Mouse (Mus musculus) kidney, embryonic 14.5 days (tissue): ENCODE measurements around the gene Gm12184. TPM values are rescaled to one million over a fixed set of nuclear protein-coding genes. Genes with fewer than 3 reads are reported as not detected.
A peak's percentile ranks its signal among the peaks of the same experiment; 100 is the strongest.

Experiments used
- ATAC-seq: fragments of 200-750 bp; cut with Nextera tagmentation; 2 replicates; pipeline ENCODE4 v1.8.0; 2017; ENCODE audit warnings: moderate number of reproducible peaks, mild to moderate bottlenecking, moderate TSS enrichment, moderate library complexity; ENCODE audit not compliant: low FRiP score, low TSS enrichment
- H3K27ac ChIP-seq: fragments of 300-500 bp; sonication (generic); 2 replicates; pipeline ENCODE4 v1.5.1; 2014; ENCODE audit warnings: low read depth, mild to moderate bottlenecking, low read length, moderate library complexity, mixed read lengths
- H3K27me3 ChIP-seq: fragments of 300-500 bp; sonication (generic); 2 replicates; pipeline ENCODE4 v1.6.1; 2014; ENCODE audit warnings: mild to moderate bottlenecking, low read length; ENCODE audit not compliant: control insufficient read depth, insufficient read depth
- H3K36me3 ChIP-seq: fragments of 300-500 bp; sonication (generic); 2 replicates; pipeline ENCODE4 v1.6.1; 2014; ENCODE audit warnings: low read length, mixed read lengths; ENCODE audit not compliant: control insufficient read depth, insufficient read depth
- H3K4me1 ChIP-seq: fragments of 300-500 bp; sonication (generic); 2 replicates; pipeline ENCODE4 v1.6.1; 2014; ENCODE audit warnings: low read length, mixed read lengths; ENCODE audit not compliant: control insufficient read depth, insufficient read depth
- H3K4me2 ChIP-seq: fragments of 300-500 bp; sonication (generic); replicated peaks from 2 replicates; pipeline ENCODE4 v1.6.1; 2014; ENCODE audit warnings: low read depth, mild to moderate bottlenecking, low read length
- H3K4me3 ChIP-seq: fragments of 300-500 bp; sonication (generic); 2 replicates; pipeline ENCODE4 v1.5.1; 2014; ENCODE audit warnings: mild to moderate bottlenecking, low read length
- H3K9ac ChIP-seq: fragments of 300-500 bp; sonication (generic); 2 replicates; pipeline ENCODE4 v1.6.1; 2014; ENCODE audit warnings: low read depth, mild to moderate bottlenecking, low read length, moderate library complexity
- H3K9me3 ChIP-seq: fragments of 300-500 bp; sonication (generic); 2 replicates; pipeline ENCODE4 v1.6.1; 2016; ENCODE audit warnings: low read length; ENCODE audit not compliant: control insufficient read depth
- WGBS: fragments of 180-500 bp; shearing (Covaris S2); extraction: QIAGEN DNeasy Blood & Tissue Kit; methylation state at CpG from one replicate; pipeline ENCODE4 v1.1.7; 2014; 5-methylcytosine and 5-hydroxymethylcytosine counted together
- polyA plus RNA-seq: library from polyadenylated mRNA; unstranded; fragments of >200 nt; fragmentation: Nextera tagmentation; extraction: Ambion mirVana; gene quantifications from 2 replicates; pipeline ENCODE4 v1.2.1, GENCODE M21; 2014

The Gm12184 gene
- polyA plus RNA-seq, 1 experiment from 2014 or later = 7.6 TPM

GRCm38 (mm10) chr11:48813782-48814181, 12.7 kb downstream of the Gm12184 start:
- H3K4me1 ChIP-seq = peaks cover 16% of the 10 kb centered on the region
- no peak overlapping the region for H3K4me3 ChIP-seq
- no peaks in the 10 kb centered on the region for H3K9me3 ChIP-seq
- peaks cover 57% of the 10 kb centered on the region for H3K36me3 ChIP-seq
- H3K27me3 ChIP-seq = no peaks in the 10 kb centered on the region
- no peak overlapping the region for H3K27ac ChIP-seq
- H3K9ac ChIP-seq = no peak overlapping the region
- no peak for ATAC-seq
- H3K4me2 ChIP-seq = no peak overlapping the region

- H3K9ac ChIP-seq = no peak overlapping the region
- no peak for ATAC-seq
- peaks cover 91% of the 10 kb centered on the region for H3K36me3 ChIP-seq
- no peak overlapping the region for H3K4me2 ChIP-seq
- H3K4me1 ChIP-seq = peaks cover 8% of the 10 kb centered on the region; the same call in 1 of the 2 replicates
- no peaks in the 10 kb centered on the region for H3K9me3 ChIP-seq
- H3K27me3 ChIP-seq = no peaks in the 10 kb centered on the region
- H3K27ac ChIP-seq = no peak overlapping the region
- H3K4me3 ChIP-seq = no peak overlapping the region
- WGBS = 90% methylated on average over 2 of the region's 2 CpGs
These were observed 16.3 kb downstream of the Gm12184 start for GRCm38 (mm10) chr11:48810142-48810541.

- no peaks in the 10 kb centered on the region for H3K9me3 ChIP-seq
- no peak overlapping the region for H3K4me2 ChIP-seq
- no peak overlapping the region for H3K27ac ChIP-seq
- no peak overlapping the region for H3K4me3 ChIP-seq
- no peak overlapping the region for H3K9ac ChIP-seq
- peaks cover 92% of the 10 kb centered on the region for H3K36me3 ChIP-seq
- peaks cover 4% of the 10 kb centered on the region; the same call in 1 of the 2 replicates for H3K4me1 ChIP-seq
- WGBS = 42% methylated on average over 4 of the region's 4 CpGs
- ATAC-seq = no peak
- H3K27me3 ChIP-seq = no peaks in the 10 kb centered on the region
These were observed 17.0 kb downstream of the Gm12184 start for GRCm38 (mm10) chr11:48809434-48809830.

DNA sequence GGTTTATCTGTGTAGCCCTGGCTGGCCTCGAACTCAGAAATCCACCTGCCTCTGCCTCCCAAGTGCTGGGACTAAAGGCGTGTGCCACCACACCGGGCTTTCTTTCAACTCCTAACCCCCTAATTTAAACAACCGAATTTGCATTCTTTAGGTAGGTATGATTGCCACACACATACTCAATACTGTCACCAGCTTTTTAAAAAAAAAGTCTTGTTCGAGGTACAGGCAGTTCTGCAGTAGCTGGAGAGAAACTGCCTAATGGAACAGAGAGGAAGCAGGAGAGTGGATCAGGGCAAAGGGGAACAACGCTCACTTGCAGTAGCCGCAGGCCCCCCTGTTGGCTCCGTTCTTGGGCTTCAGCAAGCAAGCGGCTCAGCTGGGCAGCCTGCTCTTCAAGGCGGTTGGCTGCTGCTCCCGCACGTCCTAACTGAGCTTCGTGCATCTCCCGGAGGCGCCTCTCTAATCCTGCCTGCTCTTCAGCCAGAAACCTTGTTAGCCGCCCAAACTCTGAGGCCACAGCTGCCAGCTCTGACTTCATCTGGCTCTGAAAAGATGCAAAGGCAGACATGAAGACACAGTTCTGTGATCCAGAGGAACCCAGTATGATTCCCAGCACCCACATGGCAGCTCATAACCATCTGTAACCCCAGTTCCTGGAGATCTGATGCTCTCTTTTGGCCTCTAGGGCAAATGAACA, 17.6 kb downstream of the Gm12184 start:
- no peak overlapping the region for H3K4me3 ChIP-seq
- H3K9me3 ChIP-seq = no peaks in the 10 kb centered on the region
- WGBS = 78% methylated on average over 16 of the region's 16 CpGs
- no peak overlapping the region for H3K4me2 ChIP-seq
- no peaks in the 10 kb centered on the region for H3K4me1 ChIP-seq
- no peaks in the 10 kb centered on the region for H3K27me3 ChIP-seq
- no peak for ATAC-seq
- no peak overlapping the region for H3K27ac ChIP-seq
- H3K9ac ChIP-seq = no peak overlapping the region
- H3K36me3 ChIP-seq = peaks cover 95% of the 10 kb centered on the region

- Histone ChIP-seq H3K27me3 (no peaks in the 10 kb centered on the region), H3K4me3 (no peak overlapping the region), H3K9me3 (no peaks in the 10 kb centered on the region), H3K4me1 (no peaks in the 10 kb centered on the region), H3K9ac (no peak overlapping the region), H3K36me3 (peaks cover 97% of the 10 kb centered on the region), H3K27ac (no peak overlapping the region), H3K4me2 (no peak overlapping the region)
- ATAC-seq = no peak
These were observed 18.2 kb downstream of the Gm12184 start for GRCm38 (mm10) chr11:48808304-48808646.

- H3K4me1 ChIP-seq = no peaks in the 10 kb centered on the region
- H3K27ac ChIP-seq = no peak overlapping the region
- H3K27me3 ChIP-seq = no peaks in the 10 kb centered on the region
- H3K36me3 ChIP-seq = peaks cover 98% of the 10 kb centered on the region
- H3K4me2 ChIP-seq = no peak overlapping the region
- H3K9me3 ChIP-seq = no peaks in the 10 kb centered on the region
- 0 out of 2 replicates have a peak overlapping the region, but pooled peaks have one; percentile 2 for H3K9ac ChIP-seq
- H3K4me3 ChIP-seq = no peak overlapping the region
- WGBS = 70% methylated on average over 14 of the region's 14 CpGs
- peak; percentile 18 for ATAC-seq
These were observed 18.7 kb downstream of the Gm12184 start for GRCm38 (mm10) chr11:48807563-48808303.

- Histone ChIP-seq H3K36me3 (peaks cover 99% of the 10 kb centered on the region), H3K4me3 (no peak overlapping the region), H3K4me1 (peaks cover 5% of the 10 kb centered on the region; the same call in 1 of the 2 replicates), H3K27me3 (no peaks in the 10 kb centered on the region), H3K9me3 (no peaks in the 10 kb centered on the region), H3K27ac (no peak overlapping the region), H3K9ac (0 out of 2 replicates have a peak overlapping the region, but pooled peaks have one; percentile 2), H3K4me2 (no peak overlapping the region)
- ATAC-seq = peak; percentile 66
- 70% methylated on average over 21 of the region's 21 CpGs for WGBS
These were observed 19.4 kb downstream of the Gm12184 start for GRCm38 (mm10) chr11:48806856-48807562.

DNA sequence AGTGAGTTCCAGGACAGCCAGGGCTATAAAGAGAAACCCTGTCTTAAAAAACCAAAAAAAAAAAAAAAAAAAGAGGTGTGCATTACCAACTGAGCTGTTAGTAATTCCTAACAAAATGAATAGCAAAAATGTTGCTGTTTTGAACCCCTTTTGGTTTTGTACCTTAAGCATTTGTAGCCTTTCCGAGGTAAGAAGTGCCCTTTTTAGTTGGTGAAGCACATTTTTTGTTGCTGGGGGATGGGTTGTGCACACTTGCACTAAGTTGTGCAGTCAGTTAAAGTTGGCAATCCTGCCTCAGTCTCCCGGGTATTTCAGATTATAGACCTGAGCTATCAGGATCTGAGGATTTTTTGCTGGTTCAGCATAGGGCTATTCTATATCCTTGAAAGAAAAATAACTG, 21.5 kb downstream of the Gm12184 start:
- H3K4me1 ChIP-seq = peaks cover 10% of the 10 kb centered on the region
- H3K4me3 ChIP-seq = no peak overlapping the region
- H3K9ac ChIP-seq = no peak overlapping the region
- ATAC-seq = no peak
- no peak overlapping the region for H3K27ac ChIP-seq
- H3K27me3 ChIP-seq = no peaks in the 10 kb centered on the region
- H3K9me3 ChIP-seq = no peaks in the 10 kb centered on the region
- 94% methylated on average over 2 of the region's 2 CpGs for WGBS
- H3K4me2 ChIP-seq = no peak overlapping the region
- H3K36me3 ChIP-seq = peaks cover 89% of the 10 kb centered on the region

DNA sequence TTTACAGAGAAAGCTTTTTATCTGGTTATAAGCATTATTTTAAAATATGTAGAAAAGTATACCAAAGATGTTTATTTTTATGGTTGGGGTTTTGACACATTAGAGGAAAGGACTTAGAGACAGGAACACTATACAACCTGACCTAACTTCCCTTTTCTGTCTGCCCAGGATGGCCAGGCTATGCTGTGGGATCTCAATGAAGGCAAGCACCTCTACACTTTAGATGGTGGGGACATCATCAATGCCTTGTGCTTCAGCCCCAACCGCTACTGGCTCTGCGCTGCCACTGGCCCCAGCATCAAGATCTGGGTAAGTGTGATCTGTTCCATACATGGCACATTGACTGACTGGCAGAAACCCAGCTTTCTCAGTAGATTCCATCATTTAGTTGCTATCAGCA, 22.5 kb downstream of the Gm12184 start:
- no peak for ATAC-seq
- Histone ChIP-seq H3K36me3 (peaks cover 80% of the 10 kb centered on the region), H3K27ac (no peak overlapping the region), H3K4me2 (no peak overlapping the region), H3K27me3 (no peaks in the 10 kb centered on the region), H3K4me1 (peaks cover 10% of the 10 kb centered on the region), H3K9ac (no peak overlapping the region), H3K9me3 (no peaks in the 10 kb centered on the region), H3K4me3 (no peak overlapping the region)
- WGBS = 96% methylated on average over 2 of the region's 2 CpGs
